Mouse (Mus musculus) intestine, embryonic 14.5 days (tissue): Measurements from ENCODE around the gene Vamp9. TPM values are rescaled to one million over a fixed set of nuclear protein-coding genes. Genes with fewer than 3 reads are reported as not detected.

Experiments used
- ATAC-seq: fragments of 200-750 bp; cut with Nextera tagmentation; replicated peaks from 2 replicates; pipeline ENCODE4 v1.8.0; 2017; ENCODE audit warnings: low read depth, moderate number of reproducible peaks, moderate TSS enrichment, moderate library complexity; ENCODE audit not compliant: low FRiP score, low TSS enrichment
- DNase-seq: peaks from one replicate; pipeline ENCODE4 v3.0.0-alpha.2; 2018; ENCODE audit warnings: low spot score
- H3K27ac ChIP-seq: fragments of 300-500 bp; sonication (generic); 2 replicates; pipeline ENCODE4 v1.5.1; 2014; ENCODE audit warnings: low read depth, mild to moderate bottlenecking, control low read depth
- H3K27me3 ChIP-seq: fragments of 300-500 bp; sonication (generic); replicated peaks from 2 replicates; pipeline ENCODE4 v1.6.1; 2014; ENCODE audit warnings: low read length, control low read depth; ENCODE audit not compliant: control insufficient read depth, insufficient read depth
- H3K36me3 ChIP-seq: fragments of 300-500 bp; sonication (generic); 2 replicates; pipeline ENCODE4 v1.6.1; 2014; ENCODE audit warnings: low read length, control low read depth; ENCODE audit not compliant: control insufficient read depth, insufficient read depth
- H3K4me1 ChIP-seq: fragments of 300-500 bp; sonication (generic); replicated peaks from 2 replicates; pipeline ENCODE4 v1.6.1; 2014; ENCODE audit warnings: low read length, control low read depth, mixed read lengths; ENCODE audit not compliant: control insufficient read depth, insufficient read depth
- H3K4me2 ChIP-seq: fragments of 300-500 bp; sonication (generic); 2 replicates; pipeline ENCODE4 v1.6.1; 2014; ENCODE audit warnings: low read length
- H3K4me3 ChIP-seq: fragments of 300-500 bp; sonication (generic); 2 replicates; pipeline ENCODE4 v1.5.1; 2014; ENCODE audit warnings: low read depth, low read length, control low read depth, mixed read lengths
- H3K9ac ChIP-seq: fragments of 300-500 bp; sonication (generic); 2 replicates; pipeline ENCODE4 v1.6.1; 2014; ENCODE audit warnings: mild to moderate bottlenecking, low read length
- H3K9me3 ChIP-seq: fragments of 300-500 bp; sonication (generic); 2 replicates; pipeline ENCODE4 v1.6.1; 2016; ENCODE audit warnings: low read length, control low read depth; ENCODE audit not compliant: control insufficient read depth
- WGBS: fragments of 180-500 bp; shearing (Covaris S2); extraction: QIAGEN DNeasy Blood & Tissue Kit; methylation state at CpG from one replicate; pipeline ENCODE4 v1.1.7; 2014; 5-methylcytosine and 5-hydroxymethylcytosine counted together
- polyA plus RNA-seq: library from polyadenylated mRNA; unstranded; fragments of >200 nt; fragmentation: Nextera tagmentation; extraction: Ambion mirVana; gene quantifications from 2 replicates; pipeline ENCODE4 v1.2.1, GENCODE M21; 2014

Gene Vamp9
- polyA plus RNA-seq, 1 experiment from 2014 or later: 0.23 TPM

DNA sequence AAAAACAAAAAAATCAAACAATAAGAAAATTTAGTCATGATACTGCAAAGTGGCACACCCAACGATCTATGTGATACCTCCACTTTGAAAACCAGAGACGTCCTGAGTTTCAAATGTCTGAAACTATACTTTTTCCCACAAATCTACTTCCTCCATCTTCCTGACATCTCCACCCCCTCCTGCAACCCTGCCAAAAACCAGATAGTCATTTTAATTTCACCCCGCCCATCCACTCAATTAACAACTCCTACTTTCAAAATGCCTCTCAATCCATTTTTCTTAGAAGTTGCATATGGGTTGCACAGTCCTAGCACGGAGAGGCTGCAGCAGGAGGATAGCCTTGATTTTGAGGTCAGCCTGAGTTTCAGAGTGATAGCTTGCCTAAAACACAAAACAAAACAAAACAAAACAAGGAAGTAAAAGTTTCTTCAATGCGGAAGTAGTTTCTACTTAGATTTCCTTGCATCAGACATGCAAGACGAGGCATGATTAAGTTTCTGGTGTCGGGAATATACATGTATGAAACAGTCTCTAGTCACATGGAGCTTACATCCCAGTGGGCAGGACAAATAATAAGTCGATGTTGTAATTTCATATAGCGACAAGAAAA, 77.5 kb downstream of the Vamp9 start:
- no peaks in the 10 kb centered on the region for H3K36me3 ChIP-seq
- H3K4me3 ChIP-seq: no peak overlapping the region
- H3K27me3 ChIP-seq: no peaks in the 10 kb centered on the region
- H3K4me1 ChIP-seq: peaks cover 5% of the 10 kb centered on the region; the same call in 1 of the 2 replicates
- H3K9ac ChIP-seq: no peak overlapping the region
- DNase-seq (peak; percentile 33), ATAC-seq (no peak)
- H3K4me2 ChIP-seq: no peak overlapping the region
- 88% methylated on average over 9 of the region's 9 CpGs for WGBS
- H3K27ac ChIP-seq: no peak overlapping the region
- H3K9me3 ChIP-seq: no peaks in the 10 kb centered on the region

DNA sequence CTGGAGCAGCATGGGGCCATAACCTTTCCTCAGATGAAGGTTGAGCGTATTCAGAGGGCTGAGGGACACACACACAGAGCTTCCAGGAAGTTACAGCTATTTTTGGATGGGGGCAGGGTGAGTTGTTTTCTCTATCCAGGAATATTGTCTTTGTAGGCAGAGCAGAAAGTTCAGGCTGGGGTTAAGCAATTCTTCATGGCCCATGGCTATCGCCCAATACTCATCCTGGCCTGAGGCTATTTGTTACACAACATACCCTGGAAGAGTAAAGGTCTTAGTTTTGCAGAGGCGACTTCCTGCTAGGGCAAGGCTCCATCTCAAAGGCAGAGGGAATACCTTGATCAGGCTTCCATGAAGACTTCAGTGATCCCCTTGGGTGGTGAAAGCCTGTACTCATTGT, 88.1 kb downstream of the Vamp9 start:
- Histone ChIP-seq H3K4me1 (no peaks in the 10 kb centered on the region), H3K4me2 (no peak overlapping the region), H3K9ac (no peak overlapping the region), H3K4me3 (no peak overlapping the region), H3K9me3 (0 out of 2 replicates have a peak, but pooled peaks cover 6% of the 10 kb centered on the region), H3K36me3 (no peaks in the 10 kb centered on the region), H3K27ac (no peak overlapping the region), H3K27me3 (no peaks in the 10 kb centered on the region)
- DNase-seq (peak; percentile 27), ATAC-seq (no peak)
- 79% methylated on average over 3 of the region's 3 CpGs for WGBS

DNA sequence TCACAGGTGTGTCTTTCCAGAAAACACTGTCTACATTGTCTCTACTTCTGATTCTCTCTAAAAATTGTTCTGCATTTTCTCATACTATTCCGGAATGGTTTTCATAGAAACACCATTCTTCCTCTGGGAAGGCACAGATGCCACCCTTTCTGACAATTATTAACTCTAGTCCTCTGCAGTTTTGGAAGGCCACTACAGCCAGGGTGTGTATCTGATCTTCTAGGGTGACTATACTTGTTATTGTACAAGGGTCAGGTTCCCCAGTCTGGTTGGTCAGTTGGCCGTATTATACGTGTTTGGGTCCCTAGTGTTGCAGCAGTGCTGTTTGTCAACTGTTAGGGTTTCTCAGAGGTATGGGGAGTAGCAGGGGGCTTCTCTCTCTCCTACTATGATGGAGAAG, 88.6 kb downstream of the Vamp9 start:
- no peaks in the 10 kb centered on the region for H3K27me3 ChIP-seq
- H3K4me3 ChIP-seq: no peak overlapping the region
- no peak overlapping the region for H3K27ac ChIP-seq
- no peak for ATAC-seq
- no peak overlapping the region for H3K9ac ChIP-seq
- no peak overlapping the region for H3K4me2 ChIP-seq
- DNase-seq: peak; percentile 35
- WGBS: 86% methylated on average over 3 of the region's 3 CpGs
- 0 out of 2 replicates have a peak, but pooled peaks cover 6% of the 10 kb centered on the region for H3K9me3 ChIP-seq
- no peaks in the 10 kb centered on the region for H3K36me3 ChIP-seq
- no peaks in the 10 kb centered on the region for H3K4me1 ChIP-seq

DNA sequence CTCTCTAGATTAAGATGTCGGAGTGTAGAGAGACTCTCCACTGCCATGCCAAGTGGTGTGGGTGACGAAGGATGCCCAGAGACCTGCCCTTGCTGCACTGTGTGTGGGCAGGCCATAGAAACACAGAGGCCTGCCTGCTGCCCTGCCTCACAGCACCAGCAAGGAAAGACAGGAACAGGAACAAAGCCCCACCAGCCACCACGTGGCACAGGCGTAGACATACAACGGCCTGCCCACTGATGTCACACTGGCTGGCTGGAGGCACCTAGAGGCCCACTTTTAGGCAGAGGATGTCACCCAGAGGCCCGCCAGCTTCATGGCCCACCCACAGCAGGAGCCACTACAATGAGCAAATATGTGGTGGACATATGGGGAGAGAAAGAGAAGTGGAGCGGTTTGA, 94.0 kb downstream of the Vamp9 start:
- Histone ChIP-seq H3K4me2 (no peak overlapping the region), H3K27ac (no peak overlapping the region), H3K36me3 (no peaks in the 10 kb centered on the region), H3K9ac (no peak overlapping the region), H3K4me3 (no peak overlapping the region), H3K9me3 (0 out of 2 replicates have a peak, but pooled peaks cover 6% of the 10 kb centered on the region), H3K4me1 (no peaks in the 10 kb centered on the region), H3K27me3 (no peaks in the 10 kb centered on the region)
- WGBS: 79% methylated on average over 7 of the region's 7 CpGs
- DNase-seq (no peak), ATAC-seq (no peak)

DNA sequence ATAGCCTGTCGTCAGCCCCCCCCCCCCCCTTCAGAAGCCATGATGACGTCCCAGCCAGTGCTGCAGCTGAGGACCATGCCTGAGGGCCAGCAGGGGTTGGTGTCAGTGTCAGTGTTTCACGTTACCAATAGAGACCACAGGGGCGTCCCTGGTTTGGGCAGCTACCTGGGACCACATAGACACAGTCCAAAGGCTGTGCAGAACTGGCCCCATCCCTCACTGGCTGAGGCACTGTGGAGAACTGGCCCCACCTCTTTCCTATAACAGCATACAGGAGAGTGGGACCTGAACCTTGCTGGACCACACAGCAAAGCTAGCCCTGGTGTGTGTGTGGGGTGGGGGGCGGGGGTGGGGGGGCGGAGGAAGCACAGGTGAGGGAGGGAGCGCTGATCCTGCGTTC, 94.4 kb downstream of the Vamp9 start:
- Histone ChIP-seq H3K27me3 (no peaks in the 10 kb centered on the region), H3K27ac (no peak overlapping the region), H3K4me2 (no peak overlapping the region), H3K9ac (no peak overlapping the region), H3K4me3 (no peak overlapping the region), H3K36me3 (no peaks in the 10 kb centered on the region), H3K9me3 (0 out of 2 replicates have a peak, but pooled peaks cover 6% of the 10 kb centered on the region), H3K4me1 (no peaks in the 10 kb centered on the region)
- WGBS: 40% methylated on average over 8 of the region's 8 CpGs
- DNase-seq: no peak
- ATAC-seq: no peak

Other genes with a start within 250 kb of the Vamp9 start
- gene Rasgef1b, start 177.2 kb upstream of the Vamp9 start, polyA plus RNA-seq: 10.3 and 13.0 TPM in 2 replicates
- 142 and 148 TPM in 2 replicates for gene Hnrnpd, start 72.7 kb downstream of the Vamp9 start, polyA plus RNA-seq
- gene 4930524J08Rik, start 72.8 kb downstream of the Vamp9 start, polyA plus RNA-seq: 1.6 and 3.2 TPM in 2 replicates
- gene Hnrnpdl, start 133.4 kb downstream of the Vamp9 start, polyA plus RNA-seq: 171 and 192 TPM in 2 replicates
- gene Enoph1, start 133.7 kb downstream of the Vamp9 start, polyA plus RNA-seq: 49.8 and 51.7 TPM in 2 replicates